Mouse (Mus musculus): ENCODE measurements around the gene Snap23. TPM values are rescaled to one million over a fixed set of nuclear protein-coding genes. Genes with fewer than 3 reads are reported as not detected.
"Not testable (repeated sequence)": the region's sequence is repeated elsewhere in the genome, so short reads cannot be mapped to it uniquely, and the experiment has no call there.

Gene Snap23
- 10 to 100 TPM; 54.6 to 67.1 (median 58.2) TPM for polyA plus RNA-seq (2017; shearing (Covaris generic))

- ATAC-seq, result peak; percentile 76
These were observed at the start of gene Snap23 for GRCm38 (mm10) chr2:120566886-120567797. TSS of gene Snap23 (plus strand) at chr2:120567671.

GRCm38 (mm10) chr2:120518547-120519210 is 48.8 kb upstream of the Snap23 start:
- ATAC-seq, result no peak

- ATAC-seq, result no peak
These were observed 40.7 kb upstream of the Snap23 start for GRCm38 (mm10) chr2:120526771-120527170.

- no peak for ATAC-seq
These were observed 37.9 kb upstream of the Snap23 start for GRCm38 (mm10) chr2:120529531-120529930.

- ATAC-seq, result no peak
These were observed 36.2 kb upstream of the Snap23 start for GRCm38 (mm10) chr2:120531223-120531622.

GRCm38 (mm10) chr2:120539333-120539732 is 28.1 kb upstream of the Snap23 start:
- no peak for ATAC-seq

- ATAC-seq, result no peak
These were observed 27.7 kb upstream of the Snap23 start for GRCm38 (mm10) chr2:120539778-120540208.

GRCm38 (mm10) chr2:120544732-120545131 is 22.7 kb upstream of the Snap23 start:
- no peak for ATAC-seq

- no peak for ATAC-seq
These were observed 10.6 kb upstream of the Snap23 start for GRCm38 (mm10) chr2:120556868-120557267.

GRCm38 (mm10) chr2:120558813-120559212 is 8.7 kb upstream of the Snap23 start:
- ATAC-seq, result no peak

GRCm38 (mm10) chr2:120561524-120561923 is 5.9 kb upstream of the Snap23 start:
- no peak for ATAC-seq

- no peak for ATAC-seq
These were observed 4.6 kb upstream of the Snap23 start for GRCm38 (mm10) chr2:120562859-120563234.

GRCm38 (mm10) chr2:120563235-120563990 is 4.1 kb upstream of the Snap23 start, which contains the start of gene Zfp106:
TSS of gene Zfp106 (minus strand) at chr2:120563843.
- peak; percentile 80 for ATAC-seq

- not testable (repeated sequence) for ATAC-seq
These were observed 2.8 kb upstream of the Snap23 start for GRCm38 (mm10) chr2:120564548-120565188.

- no peak for ATAC-seq
These were observed 2.1 kb upstream of the Snap23 start for GRCm38 (mm10) chr2:120565363-120565762.

GRCm38 (mm10) chr2:120567798-120568320 is 388 bp downstream of the Snap23 start:
- ATAC-seq, result no peak

GRCm38 (mm10) chr2:120571081-120571480 is 3.6 kb downstream of the Snap23 start:
- no peak for ATAC-seq

GRCm38 (mm10) chr2:120572161-120572560 is 4.7 kb downstream of the Snap23 start:
- ATAC-seq, result not testable (repeated sequence)

- ATAC-seq, result no peak
These were observed 7.7 kb downstream of the Snap23 start for GRCm38 (mm10) chr2:120575121-120575520.

GRCm38 (mm10) chr2:120575978-120576377 is 8.5 kb downstream of the Snap23 start:
- ATAC-seq, result no peak

GRCm38 (mm10) chr2:120577799-120578198 is 10.3 kb downstream of the Snap23 start:
- no peak for ATAC-seq

GRCm38 (mm10) chr2:120578286-120578685 is 10.8 kb downstream of the Snap23 start:
- ATAC-seq, result no peak

Measured in inflammation-experienced regulatory T-cells, adult 6 months (primary cell).